Mouse (Mus musculus) ES-Bruce4 (cell line): ENCODE measurements at regions not wholly inside any gene's neighbourhood (a gene's known extent, or its start where the extent isn't known, plus 50 kb on each side); places are given as distances from the start of the nearest gene placed in this dataset.

Experiments used
- CTCF ChIP-seq: IDR thresholded peaks from one replicate; pipeline ENCODE4 v1.8.1; 2011; ENCODE audit warnings: low read depth, low read length
- EP300 ChIP-seq: IDR thresholded peaks from 2 replicates; pipeline ENCODE4 v1.6.1; 2011; ENCODE audit warnings: low read depth, low read length; ENCODE audit not compliant: insufficient read depth

DNA sequence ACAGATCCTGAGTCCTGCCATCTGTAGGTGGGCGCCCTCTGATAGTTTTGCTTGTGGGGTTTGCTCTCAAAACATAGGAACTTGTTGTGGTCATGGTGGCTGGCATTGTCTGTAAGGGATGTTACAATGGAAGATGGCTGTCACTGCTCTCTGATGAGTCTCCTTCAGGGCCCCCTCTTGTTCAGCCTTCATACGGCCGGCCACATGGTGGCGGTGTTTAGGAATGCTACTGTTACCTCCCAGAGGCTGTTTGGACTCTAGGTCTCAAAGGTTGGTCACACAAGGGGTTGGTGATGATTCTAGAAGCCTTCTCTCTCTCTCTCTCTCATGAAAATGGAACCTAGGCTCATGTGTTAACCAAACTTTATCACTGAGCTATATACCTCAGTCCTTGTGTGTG is 137.0 kb downstream of the Nufip1 start:
- TF ChIP-seq CTCF (peak; percentile 68), EP300 (no peak)
